Mouse (Mus musculus) hindlimb bud, embryonic 11.5 days (tissue): ENCODE measurements around the gene Osbpl11.
"Not testable (repeated sequence)": the region's sequence is repeated elsewhere in the genome, so short reads cannot be mapped to it uniquely, and the experiment has no call there.

Source experiments
- DNase-seq: peaks from one replicate; pipeline ENCODE4 v3.0.0-alpha.2; 2012; ENCODE audit warnings: low read depth, low spot score; ENCODE audit errors: extremely low spot score

The Osbpl11 gene

DNA sequence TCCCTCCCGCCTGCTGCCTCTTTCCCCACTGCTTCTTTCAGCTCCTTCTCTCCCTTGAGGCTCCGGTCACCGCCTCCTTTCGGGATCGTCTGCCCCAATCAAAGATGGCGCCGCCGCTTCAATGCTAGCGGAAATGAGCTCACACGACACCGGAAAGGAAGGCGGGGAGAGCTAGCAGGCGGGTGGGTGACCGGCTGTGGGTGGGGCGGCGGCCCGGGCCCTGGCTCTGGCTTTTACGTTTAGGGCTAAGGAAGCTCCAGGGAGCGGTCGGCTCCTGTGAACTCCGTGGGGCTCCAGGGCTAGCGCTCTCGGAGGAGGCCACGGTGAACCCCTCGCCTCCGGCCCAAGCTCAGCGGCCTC is at the start of gene Osbpl11:
TSS of gene Osbpl11 (plus strand) at position 171 of the 360 bp plus-strand sequence.
- DNase-seq = peak; percentile 81

DNA sequence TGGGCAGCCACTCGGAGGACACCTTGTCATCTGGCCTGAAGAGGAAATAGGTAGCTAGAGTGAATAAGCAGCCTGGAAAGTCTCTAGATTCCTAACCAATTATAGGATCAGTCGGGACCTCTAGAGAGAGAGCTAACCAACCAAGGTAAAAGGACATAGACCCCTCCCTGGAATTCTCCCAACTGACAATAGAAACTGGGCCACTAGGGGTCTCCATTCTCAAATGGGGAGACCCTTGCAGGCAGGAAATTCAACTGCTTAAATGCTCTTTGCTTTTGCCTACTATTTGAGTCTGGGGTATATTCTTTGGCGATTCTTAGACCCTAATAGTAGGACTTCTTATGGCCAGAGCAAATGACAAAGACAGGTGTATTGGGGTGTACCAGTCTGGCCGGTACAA is 49.7 kb upstream of the Osbpl11 start:
- DNase-seq = no peak

DNA sequence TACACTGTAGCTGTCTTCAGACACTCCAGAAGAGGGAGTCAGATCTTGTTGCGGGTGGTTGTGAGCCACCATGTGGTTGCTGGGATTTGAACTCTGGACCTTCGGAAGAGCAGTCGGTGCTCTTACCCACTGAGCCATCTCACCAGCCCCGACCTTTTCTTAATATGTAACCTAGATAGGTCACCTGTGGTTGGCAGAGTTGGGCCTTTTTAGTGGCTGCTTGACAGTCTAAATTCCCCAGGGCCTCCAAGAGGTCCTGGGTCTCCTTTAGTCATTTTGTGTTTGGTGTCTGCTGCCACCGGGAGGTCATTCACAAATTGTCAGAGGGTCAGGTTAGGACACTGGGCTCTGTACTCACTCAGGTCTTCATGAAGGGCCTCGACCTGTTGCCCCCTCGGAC is 45.8 kb upstream of the Osbpl11 start:
- DNase-seq = not testable (repeated sequence)

- DNase-seq = no peak
These were observed 43.1 kb upstream of the Osbpl11 start for GRCm38 (mm10) chr16:33141758-33142280.

GRCm38 (mm10) chr16:33143452-33143851 is 41.4 kb upstream of the Osbpl11 start:
- DNase-seq = no peak

DNA sequence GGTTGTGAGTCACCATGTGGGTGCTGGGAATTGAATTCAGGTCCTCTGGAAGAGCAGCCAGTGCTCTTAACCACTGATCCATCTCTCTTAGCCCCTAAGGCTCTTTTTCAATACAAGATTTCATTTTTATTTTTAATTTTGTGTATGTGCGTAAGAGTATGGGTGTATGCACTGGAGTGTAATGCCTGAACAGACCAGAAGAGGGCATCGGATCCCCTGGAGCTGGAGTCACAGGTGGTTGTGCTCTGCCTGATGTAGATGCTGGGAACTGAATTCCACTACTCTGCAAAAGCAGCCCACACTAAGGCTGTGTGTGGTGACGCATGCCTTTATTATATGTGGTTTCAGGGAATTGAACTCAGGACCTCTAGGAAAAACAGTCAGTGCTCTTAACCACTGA is 38.7 kb upstream of the Osbpl11 start:
- DNase-seq = no peak

DNA sequence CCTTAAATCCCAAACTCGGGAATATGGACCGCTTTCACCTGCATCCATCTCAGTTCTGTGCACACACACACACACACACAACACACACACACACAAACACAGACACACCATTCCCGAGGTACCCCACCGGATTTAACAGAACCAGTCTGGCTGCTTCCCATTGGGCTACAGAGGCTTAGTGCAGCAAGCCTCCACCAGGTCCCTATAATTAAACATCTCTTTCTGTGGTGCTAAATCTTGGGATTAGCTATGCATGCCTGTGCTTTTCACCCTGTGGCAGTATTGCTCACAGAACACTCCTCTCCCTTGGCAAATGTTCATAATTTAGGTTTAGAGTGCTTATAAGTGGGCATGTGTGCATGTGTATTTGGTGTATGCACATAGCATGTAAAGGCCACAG is 36.7 kb upstream of the Osbpl11 start:
- DNase-seq = no peak

GRCm38 (mm10) chr16:33150875-33151274 is 34.0 kb upstream of the Osbpl11 start:
- not testable (repeated sequence) for DNase-seq

- no peak for DNase-seq
These were observed 33.3 kb upstream of the Osbpl11 start for GRCm38 (mm10) chr16:33151558-33151957.

DNA sequence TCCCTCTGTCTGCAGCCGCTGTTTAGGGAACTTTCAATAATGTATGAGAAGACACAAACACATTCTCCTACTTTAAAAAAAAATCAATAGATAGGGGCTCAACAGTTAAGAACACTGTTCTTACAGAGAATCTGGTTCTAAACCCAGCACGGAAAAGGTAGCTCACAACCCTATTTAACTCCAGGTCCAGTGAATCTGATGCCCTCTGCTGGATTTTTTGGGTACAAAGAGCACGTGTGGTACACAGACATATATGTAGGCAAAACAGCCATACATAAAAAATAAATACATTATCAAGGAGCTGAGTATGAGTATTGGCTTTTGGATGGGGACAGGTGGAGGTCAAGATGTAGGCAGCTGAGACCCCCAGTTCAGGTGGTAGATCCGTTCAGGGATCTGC is 29.9 kb upstream of the Osbpl11 start:
- no peak for DNase-seq

- no peak for DNase-seq
These were observed 26.9 kb upstream of the Osbpl11 start for GRCm38 (mm10) chr16:33158006-33158405.

- DNase-seq = no peak
These were observed 26.2 kb upstream of the Osbpl11 start for GRCm38 (mm10) chr16:33158590-33159071.

- no peak for DNase-seq
These were observed 25.5 kb upstream of the Osbpl11 start for GRCm38 (mm10) chr16:33159363-33159762.

DNA sequence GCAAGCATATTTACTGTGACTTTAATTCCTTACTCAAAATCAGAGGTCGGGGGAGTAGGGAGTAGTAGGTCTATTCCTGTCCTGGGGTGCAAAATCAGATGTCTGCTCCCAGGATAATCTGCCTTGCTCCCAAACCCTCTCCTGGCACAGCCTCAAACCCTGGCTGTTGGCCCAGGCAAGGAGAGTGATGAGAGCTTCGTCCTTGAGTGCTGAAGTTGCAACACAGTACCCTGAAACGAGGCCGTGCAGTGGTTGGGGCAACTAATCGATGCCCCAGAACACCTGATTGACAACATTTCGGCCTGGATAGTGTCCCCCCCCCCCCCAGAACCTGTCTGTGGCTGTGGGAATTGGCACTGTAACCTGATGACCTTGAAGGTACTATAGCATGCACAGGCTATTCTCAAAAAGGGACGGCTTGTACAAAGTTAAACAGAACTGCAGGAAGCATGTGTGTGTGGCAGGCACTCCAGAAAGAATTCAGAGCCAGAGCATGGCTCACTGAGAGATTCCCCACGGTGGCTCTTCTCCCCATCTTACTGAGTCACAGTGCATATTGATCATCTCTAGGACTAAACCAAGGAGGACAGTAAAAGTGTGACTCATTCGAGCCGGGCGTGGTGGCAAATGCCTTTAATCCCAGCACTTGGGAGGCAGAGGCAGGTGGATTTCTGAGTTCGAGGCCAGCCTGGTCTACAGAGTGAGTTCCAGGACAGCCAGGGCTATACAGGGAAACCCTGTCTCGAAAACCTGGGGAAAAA is 21.4 kb upstream of the Osbpl11 start:
- no peak for DNase-seq

- not testable (repeated sequence) for DNase-seq
These were observed 18.6 kb upstream of the Osbpl11 start for GRCm38 (mm10) chr16:33166284-33166683.

DNA sequence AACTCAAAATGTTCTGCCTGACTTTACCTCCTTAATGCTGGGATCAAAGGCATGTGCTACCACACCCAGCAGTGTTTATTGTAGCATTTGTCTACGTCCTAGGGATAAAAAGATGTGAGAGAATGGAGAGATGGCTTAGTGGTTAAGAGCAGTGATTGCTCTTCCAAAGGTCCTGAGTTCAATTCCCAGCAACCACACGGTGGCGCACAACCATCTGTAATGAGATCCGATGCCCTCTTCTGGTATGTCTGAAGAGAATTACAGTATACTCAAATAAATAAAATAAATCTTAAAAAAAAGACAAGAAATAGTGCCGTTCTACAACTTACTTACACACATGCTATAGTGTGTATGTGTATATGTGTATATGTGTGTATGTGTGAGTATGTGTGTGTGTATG is 17.3 kb upstream of the Osbpl11 start:
- DNase-seq = no peak

- DNase-seq = no peak
These were observed 15.3 kb upstream of the Osbpl11 start for GRCm38 (mm10) chr16:33169471-33170034.

GRCm38 (mm10) chr16:33170716-33171587 is 13.9 kb upstream of the Osbpl11 start:
- no peak for DNase-seq

DNA sequence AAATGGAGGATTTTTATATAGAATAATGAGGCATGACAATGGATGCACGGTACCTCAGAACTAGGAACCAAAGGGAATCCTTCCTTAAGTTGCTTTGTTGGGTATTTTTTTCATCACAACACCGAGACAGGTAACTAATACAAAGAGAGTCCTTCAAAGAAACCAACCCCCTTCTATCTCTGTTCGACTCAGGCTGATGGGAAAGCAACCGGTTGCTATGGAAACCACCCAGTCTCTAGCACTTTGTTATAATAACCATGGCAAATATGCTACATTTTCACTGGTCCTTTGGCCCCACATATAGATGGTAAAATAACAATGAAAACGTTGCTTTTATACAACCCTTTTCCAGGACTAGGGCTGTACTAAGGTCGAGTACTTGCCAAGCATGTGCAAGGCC is 13.1 kb upstream of the Osbpl11 start:
- DNase-seq = no peak

DNA sequence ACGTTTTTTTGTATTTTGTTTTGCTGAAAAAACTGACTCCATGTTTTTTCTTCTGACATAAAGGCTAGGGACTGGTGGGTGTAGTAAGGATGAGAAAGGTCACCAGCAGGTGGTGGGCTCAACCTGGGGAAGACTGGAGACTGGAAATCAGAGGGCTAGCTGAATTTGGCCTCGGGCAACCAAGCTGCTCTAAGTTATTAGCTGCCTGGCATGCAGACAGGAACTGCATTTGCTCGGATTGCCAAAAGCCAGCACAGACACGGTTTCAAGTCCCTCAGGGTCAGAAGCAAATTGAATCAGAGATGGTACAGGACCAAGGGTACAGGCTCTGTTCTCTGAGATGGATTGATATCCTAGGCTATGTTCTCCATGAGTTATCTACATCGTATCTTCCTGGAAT is 11.7 kb upstream of the Osbpl11 start:
- DNase-seq = no peak

GRCm38 (mm10) chr16:33174695-33175094 is 10.2 kb upstream of the Osbpl11 start:
- DNase-seq = no peak
